Mouse (Mus musculus) neural tube, embryonic 10.5 days (tissue): ENCODE data around the gene Rph3al.
A peak's percentile ranks its signal among the peaks of the same experiment; 100 is the strongest.

Experiments used
- DNase-seq: peaks from one replicate; pipeline ENCODE4 v3.0.0-alpha.2; 2017; ENCODE audit warnings: low spot score; ENCODE audit errors: extremely low spot score

Rph3al gene

GRCm38 (mm10) chr11:75864529-75865252, 73.5 kb downstream of the Rph3al start:
- no peak for DNase-seq

GRCm38 (mm10) chr11:75862466-75862865, 75.8 kb downstream of the Rph3al start:
- DNase-seq = no peak

GRCm38 (mm10) chr11:75861653-75862052, 76.6 kb downstream of the Rph3al start:
- DNase-seq = no peak

DNA sequence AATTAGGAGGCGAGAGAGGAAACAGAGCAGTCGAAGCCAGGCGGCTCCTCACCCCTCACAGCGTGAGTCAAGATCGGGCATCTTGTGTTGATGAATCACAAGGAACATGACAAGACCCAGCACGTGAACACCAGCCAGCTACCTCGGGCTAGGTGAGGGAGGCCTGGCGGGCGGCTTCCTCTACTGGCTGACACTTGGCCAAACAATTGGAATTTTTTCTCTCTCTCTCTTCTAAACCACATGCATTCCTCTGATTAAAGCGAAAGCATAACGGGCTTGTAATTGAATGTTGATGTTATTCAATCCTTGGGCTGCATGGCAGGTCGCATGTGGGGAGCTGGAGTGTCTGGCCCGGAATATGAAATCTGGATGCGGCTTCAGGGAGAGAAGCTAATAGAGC, 77.0 kb downstream of the Rph3al start:
- no peak for DNase-seq

GRCm38 (mm10) chr11:75859460-75859859, 78.8 kb downstream of the Rph3al start:
- DNase-seq = no peak

- DNase-seq = no peak
These were observed 79.3 kb downstream of the Rph3al start for GRCm38 (mm10) chr11:75858975-75859374.

GRCm38 (mm10) chr11:75857781-75858180, 80.4 kb downstream of the Rph3al start:
- no peak for DNase-seq

DNA sequence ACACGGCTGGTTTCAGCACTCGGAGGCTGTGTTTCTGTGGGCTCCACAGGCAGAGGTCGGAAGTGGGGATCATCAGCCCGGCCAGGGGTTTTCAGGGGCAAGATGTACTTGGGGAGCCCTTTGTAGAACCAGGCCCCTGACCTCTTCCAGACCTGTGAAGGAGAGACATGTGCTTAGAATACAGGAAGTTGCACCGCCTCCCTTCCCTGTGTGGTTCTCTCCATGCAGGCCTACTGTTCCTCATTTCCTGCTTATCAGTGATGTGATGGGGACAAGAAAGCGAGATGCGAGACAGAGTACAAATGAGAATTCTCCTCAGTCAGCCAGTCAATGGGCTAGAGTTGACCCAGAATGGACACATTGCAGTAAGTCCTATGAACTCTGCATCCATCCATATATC, 83.9 kb downstream of the Rph3al start:
- DNase-seq = no peak

- no peak for DNase-seq
These were observed 85.1 kb downstream of the Rph3al start for GRCm38 (mm10) chr11:75853067-75853636.

GRCm38 (mm10) chr11:75852485-75852884, 85.7 kb downstream of the Rph3al start:
- no peak for DNase-seq

DNA sequence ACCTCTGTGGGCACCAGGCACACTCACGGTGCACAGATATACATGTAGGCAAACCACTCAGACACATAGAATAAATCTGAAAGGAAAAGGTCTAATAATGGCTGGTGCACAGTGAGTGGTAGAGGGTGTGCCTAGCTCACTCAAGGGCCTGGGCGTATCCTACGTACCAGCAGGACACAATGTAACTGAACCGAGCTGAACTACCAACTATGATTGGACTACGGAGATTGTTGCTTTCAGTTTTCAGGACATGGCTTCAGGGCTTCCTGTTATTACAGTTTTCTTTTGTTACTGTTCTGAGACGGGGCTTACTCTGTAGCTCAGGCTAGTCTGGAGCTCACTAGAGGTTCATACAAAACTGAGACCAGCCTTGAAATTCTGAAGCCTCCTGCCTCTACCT, 88.7 kb downstream of the Rph3al start:
- no peak for DNase-seq

DNA sequence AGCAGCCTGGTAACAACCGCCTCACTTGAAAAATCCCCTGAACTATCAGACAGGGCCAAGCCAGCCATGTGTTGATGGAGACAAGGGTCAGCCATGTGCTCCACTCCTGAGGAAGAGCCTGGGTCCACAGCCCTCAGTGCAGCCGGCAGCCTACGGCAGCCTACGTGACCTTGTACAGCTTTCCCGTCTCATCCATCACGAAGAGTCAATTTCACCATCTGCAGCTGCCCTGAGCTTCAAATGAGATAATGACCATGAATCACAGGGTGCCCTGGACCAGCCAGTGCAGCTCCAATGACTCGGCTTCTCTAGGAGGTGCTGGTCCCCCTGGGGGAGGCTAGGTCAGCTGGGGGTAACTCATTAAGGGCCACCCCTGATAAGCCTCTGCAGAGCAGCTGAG, 91.6 kb downstream of the Rph3al start:
- peak; percentile 54 for DNase-seq

DNA sequence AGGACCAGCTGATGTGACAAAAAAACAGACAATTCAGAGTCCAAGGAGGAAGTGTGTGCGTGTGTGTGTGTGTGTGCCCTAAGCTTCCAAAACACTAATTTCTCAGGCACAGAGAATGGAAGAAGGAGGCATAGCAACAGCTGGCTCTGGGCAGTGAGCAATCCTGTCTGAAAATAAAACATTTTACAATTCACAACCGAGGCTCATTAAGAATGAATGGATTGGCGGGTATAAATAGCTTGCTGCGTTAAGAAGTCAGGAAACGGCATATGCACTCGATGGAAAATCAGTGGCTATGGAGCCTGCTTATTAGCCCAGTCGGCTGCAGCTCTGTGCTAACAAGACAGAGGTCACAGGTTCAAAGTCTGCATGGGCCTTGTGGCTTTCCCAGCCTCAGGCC, 92.6 kb downstream of the Rph3al start:
- DNase-seq = no peak

GRCm38 (mm10) chr11:75842904-75843619, 95.2 kb downstream of the Rph3al start:
- no peak for DNase-seq

DNA sequence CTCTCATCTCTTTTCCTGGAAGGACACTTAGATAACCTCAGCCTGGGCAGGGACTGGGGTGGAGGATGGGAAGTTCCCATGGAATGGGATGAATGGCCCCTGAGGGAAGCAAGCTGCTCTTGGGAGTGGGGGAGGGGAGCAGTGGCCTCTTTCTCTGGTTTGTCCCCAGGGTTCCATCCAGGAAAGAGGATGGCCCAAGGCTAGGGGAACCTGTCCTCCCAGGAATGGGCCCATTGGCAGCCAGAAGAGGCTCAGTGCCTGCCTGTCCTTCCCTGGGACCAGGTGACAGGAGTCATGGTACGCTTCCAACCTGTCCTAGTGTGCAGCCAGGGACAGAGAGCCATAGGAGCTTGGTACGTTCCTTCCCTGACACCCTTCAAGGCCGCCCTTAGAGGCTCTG, 96.7 kb downstream of the Rph3al start:
- no peak for DNase-seq

DNA sequence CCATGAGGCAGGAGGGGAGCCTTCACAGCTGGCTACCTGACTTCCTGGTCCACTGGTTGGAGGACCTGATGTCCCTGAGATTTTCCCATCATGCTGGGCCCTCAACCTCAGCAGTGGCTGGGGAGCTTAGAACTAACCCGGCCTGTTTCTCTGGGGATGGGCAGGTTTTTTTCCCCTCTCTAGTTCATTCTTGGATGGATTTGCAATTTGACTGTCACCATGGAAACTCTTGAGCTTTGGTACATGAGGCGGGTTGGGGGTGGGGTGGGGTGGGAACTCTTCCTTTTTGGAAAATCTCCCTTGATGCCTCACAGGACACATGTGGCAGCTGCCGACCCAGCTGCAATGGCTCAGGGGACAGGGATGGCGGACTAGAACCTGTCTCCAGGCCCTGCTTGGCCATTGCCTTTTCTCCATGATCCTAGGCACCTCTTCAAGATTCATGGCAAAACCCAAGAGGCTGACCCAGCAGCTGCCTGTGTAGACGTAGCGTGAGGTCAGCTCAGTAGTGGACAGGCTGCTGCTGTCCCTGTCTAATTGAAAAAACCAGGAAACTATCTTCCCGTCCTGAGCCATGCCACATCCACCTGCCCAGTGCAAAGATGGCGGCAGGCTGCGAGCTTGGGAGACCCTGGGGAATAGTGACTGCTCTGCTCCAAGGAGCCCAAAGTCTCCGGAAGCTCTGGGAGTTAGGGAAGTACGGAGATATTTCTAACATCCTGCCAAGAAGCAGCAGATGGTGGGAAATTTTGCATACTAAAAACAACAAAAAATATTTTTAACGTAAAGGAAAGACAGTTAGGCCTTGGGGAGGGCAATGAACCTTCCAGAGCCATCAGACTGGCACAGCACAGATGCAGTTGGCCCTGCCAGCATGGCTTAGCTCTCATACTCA, 98.4 kb downstream of the Rph3al start:
- DNase-seq = no peak

GRCm38 (mm10) chr11:75838861-75839426, 99.3 kb downstream of the Rph3al start:
- DNase-seq = no peak

DNA sequence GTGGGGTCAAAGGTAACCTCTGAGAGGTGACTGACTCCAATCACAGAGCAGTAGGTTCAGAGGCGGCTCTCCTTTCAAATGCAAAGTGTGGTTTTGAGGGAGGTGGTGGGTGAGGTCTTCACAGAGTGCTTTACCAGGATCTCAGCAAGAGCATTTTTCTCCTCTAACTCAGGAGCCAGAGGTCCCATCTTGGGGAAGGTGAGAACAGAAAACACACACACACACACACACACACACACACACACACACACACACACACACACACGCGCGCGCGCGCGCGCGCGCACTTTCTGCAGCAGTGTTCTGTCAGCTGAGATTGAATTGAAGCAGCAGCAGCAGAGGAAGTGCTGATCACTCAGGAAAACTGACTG, 102.0 kb downstream of the Rph3al start:
- DNase-seq = no peak

- no peak for DNase-seq
These were observed 102.5 kb downstream of the Rph3al start for GRCm38 (mm10) chr11:75835587-75836239.

DNA sequence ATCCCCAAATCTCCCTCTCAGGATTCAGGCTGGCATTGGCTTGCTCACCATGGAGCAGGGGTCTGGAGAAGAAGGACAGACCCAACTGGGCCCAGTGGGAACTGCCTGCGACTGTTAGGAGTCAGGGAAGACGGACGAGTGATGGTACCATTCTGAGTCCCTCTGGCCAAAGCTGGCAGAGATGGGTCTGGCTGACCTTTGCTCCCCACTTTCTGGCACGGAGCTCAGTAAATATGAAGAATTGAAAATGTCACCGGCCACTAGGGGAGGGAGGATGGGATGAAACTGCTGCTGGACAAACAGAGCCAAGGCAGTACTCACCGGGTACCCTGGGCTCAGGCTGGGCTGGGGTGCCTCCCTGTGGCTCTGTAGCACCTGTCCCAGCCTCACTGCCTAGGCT, 105.1 kb downstream of the Rph3al start:
- DNase-seq = no peak

DNA sequence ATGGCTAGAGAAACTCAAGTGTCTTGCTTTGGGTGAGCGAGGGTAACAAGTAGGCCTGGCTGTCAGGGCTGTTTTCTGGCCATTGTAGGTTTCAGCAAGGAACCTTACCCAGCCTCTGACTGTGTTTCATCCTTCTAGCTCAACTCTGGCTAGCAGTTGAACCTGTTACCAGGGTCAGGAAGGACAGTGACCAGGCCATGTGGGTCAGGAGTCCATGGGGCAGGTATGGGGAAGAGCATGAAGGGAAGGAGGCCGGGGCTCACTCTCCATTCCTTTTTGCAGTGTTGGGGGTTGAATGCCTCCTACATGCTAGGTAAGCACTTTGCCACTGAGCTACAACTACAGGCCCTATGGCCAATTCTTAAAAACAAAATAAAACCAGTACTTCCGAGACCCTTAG, 107.8 kb downstream of the Rph3al start:
- DNase-seq = no peak
